Mouse (Mus musculus): ENCODE measurements around the gene Nsl1.
"Not testable (repeated sequence)": the region's sequence is repeated elsewhere in the genome, so short reads cannot be mapped to it uniquely, and the experiment has no call there.

Gene Nsl1

GRCm38 (mm10) chr1:191062781-191063485 is at the start of gene Nsl1, which contains the start of gene Tatdn3:
Gene Nsl1 (plus strand): TSS chr1:191063012.
Gene Tatdn3 (minus strand): TSS chr1:191062932.
- DNase-seq: peak; percentile 80 to 88

- DNase-seq: no peak
Measured at GRCm38 (mm10) chr1:191014271-191014670, 48.5 kb upstream of the Nsl1 start.

GRCm38 (mm10) chr1:191019803-191020202 is 43.0 kb upstream of the Nsl1 start:
- DNase-seq: no peak

- no peak for DNase-seq
Measured at GRCm38 (mm10) chr1:191020217-191020924, 42.4 kb upstream of the Nsl1 start.

GRCm38 (mm10) chr1:191021016-191021415 is 41.8 kb upstream of the Nsl1 start:
- no peak for DNase-seq

- no peak for DNase-seq
Measured at GRCm38 (mm10) chr1:191023140-191023539, 39.7 kb upstream of the Nsl1 start.

GRCm38 (mm10) chr1:191023806-191024205 is 39.0 kb upstream of the Nsl1 start:
- DNase-seq: not testable (repeated sequence)

- peak in 1 of 2 experiments; percentile 17 for DNase-seq
Measured at GRCm38 (mm10) chr1:191025016-191026012, 37.5 kb upstream of the Nsl1 start.

- DNase-seq: peak; percentile 97 to 98
Measured at GRCm38 (mm10) chr1:191026021-191026713, 36.6 kb upstream of the Nsl1 start, which contains the start of gene Flvcr1. Gene Flvcr1 (minus strand): TSS chr1:191026158.

GRCm38 (mm10) chr1:191030182-191030581 is 32.6 kb upstream of the Nsl1 start:
- DNase-seq: peak in 1 of 2 experiments; percentile 18

- not testable (repeated sequence) for DNase-seq
Measured at GRCm38 (mm10) chr1:191030922-191031425, 31.8 kb upstream of the Nsl1 start.

- DNase-seq: no peak
Measured at GRCm38 (mm10) chr1:191035649-191036048, 27.2 kb upstream of the Nsl1 start.

GRCm38 (mm10) chr1:191036554-191037334 is 26.1 kb upstream of the Nsl1 start, which contains the start of gene Spata45:
Gene Spata45 (plus strand): TSS chr1:191036639.
- no peak for DNase-seq

- DNase-seq: no peak
Measured at GRCm38 (mm10) chr1:191037999-191038398, 24.8 kb upstream of the Nsl1 start.

- no peak for DNase-seq
Measured at GRCm38 (mm10) chr1:191041352-191041751, 21.5 kb upstream of the Nsl1 start.

- no peak for DNase-seq
Measured at GRCm38 (mm10) chr1:191042106-191042505, 20.7 kb upstream of the Nsl1 start.

GRCm38 (mm10) chr1:191042688-191043087 is 20.1 kb upstream of the Nsl1 start:
- DNase-seq: no peak

- no peak for DNase-seq
Measured at GRCm38 (mm10) chr1:191045264-191045663, 17.5 kb upstream of the Nsl1 start.

GRCm38 (mm10) chr1:191046231-191046824 is 16.5 kb upstream of the Nsl1 start:
- DNase-seq: peak; percentile 16 to 26

- DNase-seq: no peak
Measured at GRCm38 (mm10) chr1:191053555-191053954, 9.3 kb upstream of the Nsl1 start.

Measured in kidney, adult 8-10 months (tissue).